Mouse (Mus musculus) naive thymus-derived CD4-positive, alpha-beta T cell, adult 2 months (primary cell): ENCODE results near the gene Ugcg.

ENCODE experiments used
- DNase-seq: peaks from one replicate; pipeline ENCODE4 v3.0.0-alpha.2; 2011; ENCODE audit warnings: low read depth

Gene Ugcg

DNA sequence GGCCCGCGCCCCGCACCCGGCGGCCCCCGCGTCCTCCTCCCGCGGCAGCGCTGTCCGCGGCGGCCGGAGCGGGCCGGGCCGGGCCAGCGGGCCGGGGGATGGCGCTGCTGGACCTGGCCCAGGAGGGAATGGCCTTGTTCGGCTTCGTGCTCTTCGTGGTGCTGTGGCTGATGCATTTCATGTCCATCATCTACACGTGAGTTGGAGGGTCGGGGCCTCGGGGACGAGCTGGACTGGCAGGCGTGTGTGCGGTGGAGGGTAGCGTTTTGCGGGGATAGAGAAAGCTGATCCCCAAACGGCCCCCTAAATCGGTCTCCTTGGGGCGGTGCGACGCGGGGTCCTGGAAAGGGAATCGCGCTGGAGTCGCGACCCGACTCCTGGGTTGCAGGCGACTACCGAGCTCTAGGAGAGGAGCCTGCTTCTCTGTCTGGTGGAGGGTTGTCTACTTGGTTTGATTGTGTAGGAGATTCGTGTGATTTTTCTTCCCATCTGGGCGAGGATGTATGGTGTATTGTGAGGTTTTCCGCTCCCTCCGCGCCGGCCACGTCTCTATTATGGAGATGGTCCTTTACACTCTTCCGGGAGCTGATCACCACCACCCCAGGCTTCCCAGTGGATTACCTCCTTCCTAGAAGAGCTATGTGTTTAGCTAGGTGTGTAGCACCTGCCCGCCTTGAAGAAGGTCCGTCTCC, 635 bp downstream of the Ugcg start:
- peak; percentile 64 for DNase-seq

DNA sequence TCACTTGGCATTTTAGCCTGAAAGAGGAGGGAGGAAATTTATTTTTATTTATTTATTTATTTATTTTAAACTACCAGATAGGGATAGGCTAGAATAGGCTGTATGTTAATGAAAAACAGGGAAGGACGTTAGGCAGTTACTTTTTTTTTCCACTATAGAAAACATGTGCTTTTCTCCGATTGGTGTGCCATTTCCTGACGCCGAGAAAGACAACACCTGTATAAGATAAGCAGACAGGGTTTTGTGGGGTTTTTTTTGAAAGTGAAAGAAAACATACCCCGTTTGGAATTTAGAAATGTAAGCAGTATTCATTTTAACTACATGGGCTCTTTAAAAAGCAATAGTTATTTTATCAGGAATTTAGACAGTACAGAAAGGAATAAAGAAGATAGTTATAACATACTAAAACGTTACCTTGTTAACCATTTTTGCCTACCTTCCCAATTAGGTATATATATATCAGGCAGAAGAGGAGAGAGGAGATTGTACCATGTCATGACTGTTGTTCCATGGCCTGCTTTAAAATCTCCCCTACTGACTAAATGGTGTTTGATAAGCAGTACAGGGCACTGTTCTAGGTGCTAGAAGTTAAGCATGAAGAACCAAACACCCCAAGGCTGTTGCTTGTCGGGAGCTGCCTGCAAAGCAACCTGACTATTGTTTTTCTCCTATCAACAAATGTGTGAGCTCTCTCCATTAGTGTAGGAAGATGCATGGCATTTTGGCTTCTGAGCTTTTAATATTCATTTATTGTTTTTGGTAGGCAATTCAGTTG, 1.8 kb downstream of the Ugcg start:
- DNase-seq, result peak; percentile 69

DNA sequence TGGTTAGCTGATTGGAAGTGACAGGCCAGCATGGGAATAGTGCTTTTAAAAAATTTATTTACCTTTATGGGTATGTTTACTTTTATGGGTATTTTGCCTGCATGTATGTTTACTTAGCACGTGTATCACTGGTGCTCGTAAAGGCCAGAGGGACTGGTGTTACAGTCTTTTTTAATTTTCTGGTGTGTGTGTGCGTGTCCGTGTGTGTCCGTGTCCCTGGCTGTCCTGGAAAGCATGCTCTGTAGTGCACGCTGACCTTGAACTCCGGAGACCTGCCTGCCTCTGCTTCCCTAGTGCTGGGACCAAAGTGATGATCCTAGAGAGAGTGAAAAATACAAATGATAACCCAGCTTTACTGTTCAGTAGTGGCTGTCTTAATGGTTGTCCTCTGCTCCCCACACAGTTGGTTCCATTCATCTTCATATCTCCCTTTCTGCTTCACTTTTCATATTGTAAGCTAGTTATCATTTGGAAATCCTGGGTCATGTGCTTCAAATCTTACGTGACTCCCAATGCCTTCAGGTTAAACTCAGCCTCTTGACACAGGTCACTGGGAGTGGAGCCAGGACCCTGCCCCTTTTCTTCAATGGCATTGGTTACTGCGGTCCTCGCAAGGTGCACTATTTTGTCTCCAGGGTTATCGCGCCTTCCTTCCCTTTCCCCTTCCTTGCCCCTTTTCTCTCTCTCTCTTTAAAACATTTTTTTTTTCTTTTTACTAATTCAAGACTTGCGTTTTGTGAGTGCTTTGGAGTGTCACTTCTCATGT, 5.9 kb downstream of the Ugcg start:
- DNase-seq, result no peak

DNA sequence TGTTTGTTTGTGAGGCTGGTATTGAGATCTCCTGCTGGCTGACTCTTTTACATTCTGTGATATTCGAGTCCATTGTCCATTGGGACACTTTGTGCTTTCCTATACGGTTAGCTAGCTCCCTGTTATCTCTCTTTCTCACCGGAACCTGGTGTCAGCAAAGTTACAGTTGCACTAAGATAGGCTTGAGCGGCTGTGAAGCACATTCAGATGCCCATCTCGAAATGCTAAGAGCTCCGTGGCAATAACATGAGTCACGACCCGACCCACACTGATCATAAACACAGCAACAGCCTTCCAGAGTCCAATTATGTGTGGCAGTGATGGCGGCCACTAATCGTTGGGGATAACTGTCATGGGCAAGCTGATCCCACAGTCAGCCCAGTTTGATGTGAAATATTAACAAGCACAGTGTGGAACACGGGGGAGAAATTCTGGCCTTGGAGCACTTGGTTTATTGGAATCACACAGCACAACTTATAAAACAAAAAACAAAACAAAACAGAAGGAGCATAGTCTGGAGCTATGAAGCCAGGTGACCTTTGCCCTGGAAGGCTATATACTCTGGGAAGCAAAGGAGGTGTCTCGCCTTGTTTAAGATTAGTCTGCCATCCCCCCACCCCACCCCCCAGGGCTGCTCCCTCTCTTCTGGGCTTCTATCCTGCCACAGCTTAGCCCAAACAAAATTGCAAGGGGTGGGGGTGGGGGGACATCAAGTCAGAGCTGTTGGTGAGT, 7.5 kb downstream of the Ugcg start:
- DNase-seq, result no peak

DNA sequence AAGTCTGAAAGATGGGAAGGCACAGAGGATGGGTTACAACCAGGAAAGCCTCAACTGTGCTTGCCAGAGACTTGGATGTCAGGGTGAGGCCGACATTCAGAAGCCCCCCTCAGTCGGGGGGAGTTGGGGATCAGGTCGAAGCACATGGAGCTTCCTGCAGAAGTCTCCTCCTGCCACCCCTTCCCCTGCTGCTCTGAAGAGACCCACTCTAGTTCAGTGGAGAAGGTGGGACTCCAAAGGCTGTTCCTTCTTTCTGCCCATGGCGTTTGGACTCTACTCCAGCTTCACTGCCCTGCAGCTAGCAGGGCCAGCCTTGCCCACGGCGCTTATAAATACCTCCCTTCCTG, 8.0 kb downstream of the Ugcg start:
- DNase-seq, result no peak

DNA sequence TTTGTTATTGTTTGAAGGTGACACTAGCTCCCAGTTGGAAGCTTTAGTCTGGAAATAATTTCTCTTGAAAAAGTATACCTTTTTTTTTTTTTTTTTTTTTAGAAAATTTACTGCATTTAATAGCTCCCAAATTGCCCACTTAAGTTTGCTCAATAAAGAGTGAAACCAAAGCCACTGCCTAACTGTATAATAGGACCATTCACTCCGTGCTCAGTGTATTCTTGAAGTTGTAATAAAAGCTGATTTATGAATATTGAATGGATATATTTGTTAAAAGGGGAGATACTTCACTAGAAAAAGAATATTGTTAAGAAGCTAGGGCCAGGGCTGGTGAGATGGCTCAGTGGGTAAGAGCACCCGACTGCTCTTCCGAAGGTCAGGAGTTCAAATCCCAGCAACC, 8.4 kb downstream of the Ugcg start:
- DNase-seq, result no peak

DNA sequence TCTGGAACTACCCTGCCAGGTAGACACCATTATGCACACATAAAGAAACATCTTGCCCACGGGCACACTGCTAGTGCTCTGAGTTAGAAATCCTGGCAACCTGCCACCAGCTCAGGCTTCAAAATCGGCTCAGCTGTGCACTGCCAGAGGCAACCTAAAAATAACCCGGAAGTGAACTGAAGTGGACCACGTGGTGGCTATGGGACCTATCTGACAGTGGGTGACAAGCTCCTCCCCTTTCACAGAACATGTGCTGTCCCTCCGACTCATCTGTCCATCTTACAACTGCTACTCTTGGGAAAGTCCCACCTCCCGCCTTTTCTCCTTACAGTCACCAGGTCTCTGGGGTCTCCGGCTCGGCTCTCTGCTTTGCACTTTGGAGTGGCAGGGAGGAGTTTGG, 10.3 kb downstream of the Ugcg start:
- peak; percentile 88 for DNase-seq

DNA sequence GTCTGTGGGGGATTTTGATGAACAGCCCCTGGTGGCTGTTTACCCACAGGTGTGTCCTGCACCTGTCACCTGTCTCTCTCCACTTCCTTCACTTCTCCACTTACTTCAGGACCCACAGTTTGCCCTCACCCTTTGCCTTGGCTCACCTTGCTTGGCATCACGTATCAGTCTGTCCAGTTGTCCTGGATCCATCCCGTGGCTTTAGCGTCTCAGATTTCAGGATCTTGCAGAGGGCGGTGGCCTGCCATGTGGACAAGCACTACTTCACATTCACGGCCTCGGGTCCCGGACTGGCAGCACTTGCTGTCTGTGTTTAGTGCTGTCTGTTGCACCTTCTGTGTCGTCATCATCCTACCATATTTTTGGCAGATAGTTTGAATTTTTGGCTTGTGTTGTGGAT, 10.7 kb downstream of the Ugcg start:
- peak; percentile 34 for DNase-seq

DNA sequence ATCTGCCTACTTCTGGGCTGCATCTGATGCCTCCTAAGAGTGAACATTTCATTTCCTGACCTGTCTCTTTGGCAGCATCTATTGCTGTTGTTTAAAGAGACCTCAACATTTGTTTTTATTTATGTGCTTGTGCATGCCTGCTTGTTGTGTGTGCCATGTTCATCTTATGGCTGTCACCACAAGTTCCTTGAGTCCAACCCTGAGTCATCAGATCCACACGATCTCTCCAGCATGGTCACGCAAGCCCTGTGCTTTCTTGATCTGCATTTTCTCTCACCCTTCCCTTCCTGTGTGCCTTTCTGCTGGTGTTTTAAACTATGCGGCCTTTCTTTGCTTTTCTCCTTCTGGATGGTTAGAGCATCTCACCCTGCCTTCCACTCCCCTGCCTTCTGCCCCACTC, 11.6 kb downstream of the Ugcg start:
- no peak for DNase-seq

DNA sequence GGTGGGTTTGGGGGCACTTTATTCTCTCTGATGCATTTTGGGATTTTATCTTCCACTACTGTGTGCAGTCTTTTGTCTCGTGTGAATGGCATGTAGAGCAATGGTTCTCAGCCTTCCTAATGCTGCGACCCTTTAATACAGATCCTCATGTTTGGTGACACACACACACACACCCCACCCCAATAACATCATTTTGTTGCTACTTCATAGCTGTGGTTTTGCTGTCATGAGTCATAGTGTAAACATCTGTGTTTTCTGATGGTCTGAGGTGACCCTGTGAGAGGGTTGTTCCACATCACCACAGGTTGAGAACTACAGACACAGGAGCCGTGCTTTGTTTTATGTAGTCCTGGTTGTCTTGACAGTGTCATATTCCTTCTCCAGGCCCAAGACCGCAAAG, 15.6 kb downstream of the Ugcg start:
- DNase-seq, result peak; percentile 56

DNA sequence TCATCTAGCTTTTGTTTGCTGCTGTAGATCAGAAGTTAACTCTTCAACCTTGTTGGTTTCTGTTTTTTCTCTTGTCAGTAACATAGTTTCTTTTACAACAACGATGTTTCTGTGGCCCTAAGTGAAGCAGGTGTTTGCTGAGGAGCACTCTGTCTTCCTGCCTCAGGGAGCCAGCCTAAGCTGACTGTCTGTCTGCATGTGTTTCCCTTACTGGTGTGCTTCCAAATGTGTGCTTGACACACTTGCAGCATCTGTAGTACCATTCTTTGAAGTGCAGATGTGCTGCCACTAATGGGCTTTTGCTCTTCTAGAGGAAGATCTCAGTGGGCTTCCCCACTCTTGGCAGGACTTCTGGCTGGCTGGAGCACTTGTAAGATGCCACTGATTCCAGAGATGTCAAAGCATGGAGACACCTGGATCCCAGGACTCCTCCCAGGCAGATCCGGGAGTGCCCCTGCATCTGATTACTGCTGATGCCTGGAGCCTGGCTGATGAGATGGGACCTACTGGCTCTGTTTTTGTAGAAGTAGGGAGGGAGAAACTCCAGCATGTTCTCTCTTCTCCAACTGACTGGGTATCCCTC, 16.8 kb downstream of the Ugcg start:
- DNase-seq, result peak; percentile 64

DNA sequence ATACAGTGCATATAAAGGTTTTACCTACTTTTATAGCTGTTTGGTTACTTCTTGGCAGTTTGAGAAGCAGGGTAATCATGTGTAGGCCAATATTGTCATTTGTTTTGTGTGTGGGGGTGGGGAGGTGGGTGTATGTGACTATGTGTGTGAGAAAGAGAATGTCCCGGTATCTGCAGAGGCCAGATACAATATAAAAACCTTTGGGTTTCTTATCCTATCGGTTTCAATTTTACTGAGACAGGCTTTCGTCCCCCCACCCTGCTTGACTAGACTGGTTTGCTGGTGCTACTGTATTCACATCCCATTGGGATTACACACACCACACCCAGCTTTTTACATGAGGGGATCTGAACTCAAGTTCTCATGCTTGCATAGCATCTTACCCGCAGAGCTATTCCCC, 17.5 kb downstream of the Ugcg start:
- DNase-seq, result no peak

DNA sequence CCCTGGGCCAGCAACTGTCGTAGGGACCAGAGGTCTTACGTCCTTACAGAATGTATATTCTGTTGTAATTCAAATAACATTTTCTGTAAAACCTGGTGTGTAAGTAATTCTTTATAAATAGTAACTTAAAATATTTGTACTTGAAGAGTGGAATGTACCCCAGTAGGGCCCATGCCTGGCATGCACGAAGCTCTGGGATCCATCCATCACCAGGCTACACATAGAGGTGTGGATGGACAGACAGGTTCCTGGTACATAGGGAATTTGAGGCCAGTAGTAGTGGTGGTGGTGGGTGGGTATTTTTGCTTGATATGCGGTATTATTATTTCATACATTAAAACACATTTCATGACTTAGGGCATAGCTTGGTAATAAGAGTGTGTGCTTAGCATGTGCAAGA, 19.6 kb downstream of the Ugcg start:
- DNase-seq, result no peak

DNA sequence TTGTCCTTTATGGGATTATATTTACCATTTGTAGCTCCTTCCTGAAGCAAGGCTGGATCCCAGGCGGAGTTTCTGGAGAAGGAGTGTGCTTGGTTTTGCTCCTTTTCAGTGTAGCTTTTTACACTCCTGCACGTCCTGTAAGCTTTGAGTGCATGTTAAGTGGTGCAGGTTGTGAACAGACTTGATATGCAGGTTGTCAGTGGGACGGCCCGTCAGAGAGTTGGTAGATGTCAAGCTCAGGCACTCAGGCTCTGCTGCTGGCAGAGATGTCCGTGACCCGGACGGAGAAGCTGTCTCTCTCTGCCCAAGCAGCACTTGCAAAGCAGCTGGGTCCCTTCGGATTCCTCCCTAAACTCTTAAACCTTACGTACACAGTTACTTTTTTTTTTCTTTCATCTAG, 22.1 kb downstream of the Ugcg start:
- DNase-seq, result no peak

DNA sequence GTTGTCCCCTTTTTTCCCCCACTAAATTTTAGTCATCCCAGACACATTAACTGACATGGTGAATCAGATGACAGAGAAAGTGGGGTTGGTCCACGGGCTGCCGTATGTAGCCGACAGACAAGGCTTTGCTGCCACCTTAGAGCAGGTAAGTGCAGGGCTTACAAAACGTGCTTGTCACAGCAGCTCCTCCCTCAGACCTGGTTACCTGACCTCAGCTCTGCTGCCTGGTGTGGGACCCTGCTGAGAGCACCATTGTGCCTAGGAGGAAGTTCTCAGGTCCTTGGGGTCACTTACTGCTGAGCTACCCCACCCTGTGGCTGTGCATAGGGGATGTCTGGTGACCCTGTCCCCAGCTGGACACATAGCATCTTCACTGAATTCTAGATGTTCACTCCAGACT, 24.8 kb downstream of the Ugcg start:
- no peak for DNase-seq

DNA sequence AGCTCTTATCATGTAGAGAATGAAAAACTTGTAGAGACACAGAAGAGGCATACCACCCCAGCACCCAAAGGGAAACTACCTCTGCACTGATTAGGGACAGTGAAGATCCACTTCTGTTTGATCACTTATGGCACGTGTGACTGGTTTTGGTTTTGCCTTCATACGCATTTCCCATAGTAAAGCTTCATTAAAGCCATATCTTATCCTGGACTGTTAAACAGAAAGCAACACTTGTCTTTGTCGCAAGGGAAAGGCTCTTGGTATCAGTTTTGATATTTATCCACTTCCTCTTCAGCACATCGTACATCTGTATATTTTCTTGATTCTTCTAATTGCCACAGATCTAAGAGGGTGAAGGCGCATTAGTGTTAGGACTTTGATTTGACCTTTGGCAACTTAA, 25.6 kb downstream of the Ugcg start:
- peak; percentile 48 for DNase-seq

DNA sequence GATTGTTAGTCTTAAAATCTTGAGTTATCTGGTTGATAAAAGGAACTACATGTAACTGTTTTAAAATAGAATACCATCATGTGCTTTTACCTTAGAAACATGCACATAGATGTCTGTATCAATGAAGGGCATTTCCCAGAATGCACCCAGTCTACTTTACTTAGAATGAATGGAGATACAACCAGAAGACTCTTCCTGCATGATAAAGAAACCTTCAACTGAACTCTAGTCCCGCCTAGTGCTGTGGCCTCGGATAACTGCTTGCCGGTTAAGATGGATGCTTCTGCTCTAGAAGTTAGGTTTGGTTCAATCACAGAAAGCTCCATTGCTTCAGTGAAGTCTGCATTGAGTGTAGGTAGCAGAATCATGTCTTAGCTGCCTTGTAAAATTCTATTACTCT, 26.5 kb downstream of the Ugcg start:
- no peak for DNase-seq

DNA sequence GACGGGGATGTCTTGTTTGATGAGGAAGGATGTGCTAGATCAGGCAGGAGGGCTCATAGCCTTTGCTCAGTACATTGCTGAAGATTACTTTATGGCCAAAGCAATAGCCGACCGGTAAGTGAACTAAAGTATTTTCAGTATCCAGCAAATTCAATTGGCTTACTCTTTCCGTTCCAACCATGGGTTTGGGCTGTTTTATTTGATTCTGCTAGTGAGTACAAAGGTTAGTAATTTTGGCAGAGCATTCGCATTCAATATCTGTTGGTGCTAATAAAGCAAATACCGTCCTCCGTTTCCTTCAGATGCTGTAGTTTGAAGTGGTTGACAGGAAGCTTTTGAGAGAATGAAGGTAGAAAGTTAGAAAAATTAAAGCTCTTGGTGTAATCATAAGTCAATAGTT, 28.0 kb downstream of the Ugcg start:
- DNase-seq, result no peak

DNA sequence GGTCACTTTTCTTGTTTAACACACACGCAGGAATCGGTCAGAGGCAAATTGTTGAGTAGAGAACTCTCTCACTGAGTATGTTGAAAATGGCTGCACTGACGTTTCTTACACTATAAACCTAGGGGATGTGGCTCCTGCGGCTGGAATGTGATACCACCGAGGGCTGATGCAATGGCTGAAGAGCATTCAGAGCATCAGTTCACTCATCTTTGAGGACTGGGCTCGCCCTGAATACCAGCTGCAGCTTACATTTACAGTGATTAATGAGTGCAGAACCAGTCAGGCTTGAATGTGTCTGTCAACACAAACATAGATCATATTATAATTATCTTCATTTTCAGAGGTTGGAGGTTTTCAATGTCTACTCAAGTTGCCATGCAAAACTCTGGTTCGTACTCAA, 29.1 kb downstream of the Ugcg start:
- no peak for DNase-seq

DNA sequence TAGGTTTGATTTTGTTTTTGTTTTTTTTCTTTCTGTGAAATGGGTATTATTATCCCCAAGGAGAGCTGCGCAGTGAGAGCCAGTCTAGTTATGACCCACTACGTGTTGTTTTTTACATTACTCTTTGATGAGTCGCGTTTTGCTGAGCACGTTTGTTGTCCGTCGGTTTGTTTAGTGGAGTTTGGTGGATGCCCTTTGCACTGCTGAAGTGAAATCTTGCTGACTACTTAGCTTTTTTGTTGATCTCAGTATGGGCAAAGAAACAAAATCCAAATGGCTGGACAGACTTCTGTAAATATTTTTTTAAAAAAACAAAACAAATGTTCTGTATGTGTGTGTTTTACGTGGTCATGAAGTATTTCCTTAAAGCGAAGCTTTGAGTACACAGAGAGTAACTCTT, 33.2 kb downstream of the Ugcg start:
- DNase-seq, result no peak

DNA sequence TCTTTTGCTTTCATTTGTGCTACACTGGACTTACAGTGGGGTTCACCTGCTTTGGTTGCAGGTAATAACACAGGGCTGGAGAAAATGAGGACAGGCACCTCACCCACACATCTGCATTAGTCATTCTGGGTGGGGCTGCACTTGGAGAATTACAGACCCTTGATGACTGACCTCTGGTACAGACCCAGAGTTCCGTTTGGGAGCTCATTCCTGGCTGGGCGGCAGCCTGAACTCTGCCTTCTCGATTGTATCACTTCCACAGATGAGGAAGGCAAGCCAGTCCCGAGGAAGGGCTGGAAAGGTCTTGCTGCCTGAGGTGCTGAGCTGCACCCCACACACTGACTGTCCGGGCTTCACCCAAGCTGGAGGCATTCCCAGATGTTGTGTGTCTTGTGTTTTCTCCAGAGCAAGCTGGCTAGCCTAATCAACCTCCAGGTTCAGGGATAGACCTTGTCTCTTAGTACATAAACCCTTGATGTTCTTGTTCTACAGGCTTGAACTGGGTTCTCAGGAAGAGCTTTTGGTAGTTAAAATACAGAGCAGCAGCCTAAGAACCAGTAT, 34.1 kb downstream of the Ugcg start:
- no peak for DNase-seq

DNA sequence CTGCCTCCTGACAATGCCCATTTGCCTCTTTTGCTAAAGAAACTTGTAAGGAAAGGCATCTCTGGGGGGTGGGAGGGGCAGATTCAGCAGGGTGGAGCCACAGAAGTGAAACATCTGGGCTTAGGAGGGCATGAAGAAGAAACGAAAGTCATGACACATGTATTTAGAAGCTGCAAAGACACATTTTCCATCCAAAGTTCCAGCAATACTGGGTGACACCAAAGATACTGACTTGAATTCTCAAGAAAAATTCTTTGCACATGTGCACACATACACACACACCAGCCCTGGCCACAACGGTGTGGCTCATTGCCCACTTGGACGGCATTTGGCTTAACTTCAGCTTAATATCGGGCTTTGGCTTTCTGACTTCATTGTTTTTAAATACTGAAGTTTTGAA, 35.8 kb downstream of the Ugcg start:
- no peak for DNase-seq
